Mouse (Mus musculus): Measurements from ENCODE around the gene Nav2.

The Nav2 gene

DNA sequence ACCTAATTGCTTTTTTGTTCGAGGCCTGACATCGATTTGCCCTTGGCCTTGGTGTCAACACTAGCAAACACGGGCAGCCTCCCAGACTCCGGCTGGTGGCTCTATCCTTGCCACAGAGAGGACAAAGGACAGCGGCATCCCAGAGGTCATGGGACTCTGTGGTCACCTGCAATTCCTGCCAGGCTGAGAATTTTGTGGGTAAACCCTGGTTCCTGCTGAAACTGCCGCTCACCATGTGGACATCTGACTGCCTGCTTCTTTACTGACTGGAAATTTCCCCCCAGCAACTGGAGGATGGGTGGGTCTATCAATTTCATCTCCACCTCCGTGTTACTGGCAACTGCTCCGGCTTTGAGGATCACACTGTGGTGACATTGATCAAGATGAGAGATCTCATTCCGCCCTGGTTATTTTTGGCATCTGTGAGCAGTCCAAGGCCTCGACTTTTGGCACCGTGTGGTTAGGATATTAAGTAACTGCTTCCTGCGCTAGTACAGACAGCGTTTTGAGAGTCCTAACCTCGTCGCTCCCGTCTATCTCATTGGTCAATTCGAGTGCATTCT lies 489.0 kb downstream of the Nav2 start:
- no peak for DNase-seq (ENCODE audit: low read depth, low spot score)

DNA sequence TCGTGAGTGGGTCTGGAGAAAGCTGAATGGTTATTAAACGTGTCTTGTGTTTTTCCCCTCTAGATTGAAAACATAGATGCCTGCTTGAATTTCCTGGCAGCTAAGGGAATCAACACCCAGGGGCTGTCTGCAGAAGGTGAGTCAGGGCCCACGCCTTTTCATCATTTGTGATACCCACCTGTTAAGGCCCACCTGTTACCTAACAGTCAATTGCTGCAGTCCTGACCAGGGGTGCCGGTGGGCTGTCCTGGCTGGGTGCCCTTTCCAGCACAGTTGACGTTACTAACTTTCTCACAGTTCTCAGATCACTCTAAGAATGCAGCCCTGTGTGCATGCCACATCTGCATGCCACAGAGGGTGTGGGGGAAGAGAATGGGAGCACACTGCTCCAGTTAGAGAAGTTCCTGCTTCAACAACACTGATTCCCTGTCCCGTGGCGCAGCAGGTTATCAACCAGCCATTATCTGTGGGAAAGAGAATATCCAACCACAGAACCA lies 489.6 kb downstream of the Nav2 start:
- DNase-seq (ENCODE audit: low read depth, low spot score) = no peak

DNA sequence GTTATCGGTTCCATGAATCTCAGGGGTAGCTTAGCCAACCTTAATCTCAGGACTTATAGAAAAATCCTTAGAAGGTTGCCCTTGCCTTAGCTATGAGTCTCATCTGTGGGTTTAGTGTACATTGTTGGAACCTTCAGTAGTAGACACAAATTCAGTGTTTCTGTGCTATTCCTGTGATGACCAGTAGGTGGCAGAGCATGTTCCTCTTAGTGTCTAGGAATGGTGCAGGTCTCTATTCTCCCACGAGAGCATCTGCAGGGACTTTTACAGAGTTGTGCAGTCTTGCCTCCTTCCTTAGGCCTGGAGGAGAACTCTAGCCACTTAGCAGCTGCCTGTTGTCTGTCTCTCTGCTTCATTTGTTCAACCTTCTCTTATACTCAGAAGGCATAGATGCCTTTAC lies 490.8 kb downstream of the Nav2 start:
- DNase-seq (ENCODE audit: low read depth, low spot score) = peak; percentile 59

DNA sequence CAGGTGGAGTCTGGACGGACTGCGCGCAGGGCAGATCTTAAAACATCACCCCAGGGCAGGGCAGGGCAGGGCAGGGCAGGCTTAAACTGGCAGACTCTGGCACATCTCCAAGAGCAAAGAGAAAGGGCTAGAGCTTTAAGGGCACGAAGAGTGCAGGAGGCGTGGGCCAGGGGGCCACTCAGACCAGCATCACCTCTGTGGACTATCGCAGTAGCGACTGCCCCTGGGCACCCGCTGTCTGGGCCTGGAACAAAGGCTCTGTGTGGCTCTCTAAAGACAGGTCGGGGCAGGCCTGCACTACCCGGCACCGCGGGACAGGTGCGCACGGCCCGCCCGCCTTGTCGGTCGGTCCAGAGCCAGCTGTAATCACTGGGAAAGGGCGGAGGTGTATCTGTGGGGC lies 491.9 kb downstream of the Nav2 start:
- no peak for DNase-seq (ENCODE audit: low read depth, low spot score)

DNA sequence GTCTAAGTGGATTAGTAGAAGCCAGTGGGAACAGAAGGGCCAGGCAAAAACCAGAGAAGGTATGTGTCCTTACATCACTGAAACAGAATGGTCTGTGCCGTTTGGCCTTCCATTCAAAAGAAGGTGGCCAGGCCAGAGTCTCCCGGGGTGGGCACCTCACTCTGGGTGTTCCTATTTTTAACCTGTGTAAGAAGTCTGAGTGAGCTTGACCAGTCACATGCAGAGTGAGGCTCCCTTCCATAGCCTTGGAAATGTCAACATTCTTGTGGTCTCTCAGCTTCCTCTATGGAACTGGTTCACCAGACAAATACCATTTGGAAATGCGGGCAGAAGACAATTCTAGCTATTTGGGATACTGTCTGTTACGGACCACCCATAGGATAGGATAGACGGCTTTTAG lies 494.0 kb downstream of the Nav2 start:
- DNase-seq (ENCODE audit: low read depth, low spot score) = no peak

DNA sequence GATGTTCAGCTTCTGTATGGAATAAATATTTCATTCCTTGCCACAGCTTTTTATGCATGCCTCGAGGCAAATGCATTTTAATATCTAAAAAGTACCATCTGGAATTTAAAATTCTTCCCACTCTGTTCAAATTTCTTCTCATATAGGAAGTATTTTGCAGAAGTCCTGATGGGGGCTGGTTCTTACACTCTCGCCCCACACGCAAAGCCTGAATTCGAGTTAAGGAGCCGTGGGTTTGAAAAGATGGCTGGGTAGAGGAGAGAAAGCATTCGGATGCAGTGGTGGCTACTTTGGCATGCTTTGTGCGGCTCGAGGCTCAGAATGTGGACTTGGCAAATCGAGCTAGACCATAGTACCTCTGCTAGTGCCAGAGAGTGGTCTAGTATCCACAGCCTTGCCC lies 499.2 kb downstream of the Nav2 start:
- DNase-seq (ENCODE audit: low read depth, low spot score) = no peak

DNA sequence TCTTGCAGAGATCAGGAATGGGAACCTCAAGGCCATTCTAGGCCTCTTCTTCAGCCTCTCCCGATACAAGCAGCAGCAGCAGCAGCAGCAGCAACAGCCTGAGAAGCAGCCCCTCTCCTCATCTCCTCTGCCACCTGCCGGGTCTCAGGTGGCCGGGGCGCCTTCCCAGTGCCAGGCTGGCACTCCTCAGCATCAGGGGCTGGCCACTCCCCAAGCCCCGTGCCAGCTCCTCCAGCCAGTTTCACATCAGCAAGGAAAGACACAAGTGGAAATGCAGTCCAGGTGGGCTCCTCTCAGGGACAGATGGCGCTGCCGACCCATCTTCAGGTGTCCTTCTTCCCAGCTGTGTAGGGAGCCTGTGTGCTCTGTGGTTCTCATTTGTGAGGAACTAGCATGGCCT lies 500.1 kb downstream of the Nav2 start:
- no peak for DNase-seq (ENCODE audit: low read depth, low spot score)

DNA sequence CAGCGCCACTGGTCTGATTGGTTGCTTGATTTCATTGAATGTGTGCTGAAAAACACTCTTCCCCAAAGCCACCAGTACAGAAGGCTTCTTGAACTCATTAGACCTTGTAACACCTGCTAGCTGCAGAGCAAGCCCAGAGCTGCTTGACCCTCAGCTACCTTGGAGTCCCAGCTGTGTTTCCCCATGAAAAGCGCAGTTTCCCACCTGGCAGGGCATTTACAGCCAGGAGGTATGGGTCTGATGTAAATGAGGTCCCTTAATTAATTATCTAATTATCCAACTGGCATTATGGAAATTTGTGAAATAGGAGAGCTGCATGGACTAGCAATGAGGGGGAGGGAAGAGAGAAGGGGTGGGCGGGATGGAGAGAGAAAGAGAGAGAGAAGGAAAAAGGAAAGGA lies 500.7 kb downstream of the Nav2 start:
- DNase-seq (ENCODE audit: low read depth, low spot score) = no peak

DNA sequence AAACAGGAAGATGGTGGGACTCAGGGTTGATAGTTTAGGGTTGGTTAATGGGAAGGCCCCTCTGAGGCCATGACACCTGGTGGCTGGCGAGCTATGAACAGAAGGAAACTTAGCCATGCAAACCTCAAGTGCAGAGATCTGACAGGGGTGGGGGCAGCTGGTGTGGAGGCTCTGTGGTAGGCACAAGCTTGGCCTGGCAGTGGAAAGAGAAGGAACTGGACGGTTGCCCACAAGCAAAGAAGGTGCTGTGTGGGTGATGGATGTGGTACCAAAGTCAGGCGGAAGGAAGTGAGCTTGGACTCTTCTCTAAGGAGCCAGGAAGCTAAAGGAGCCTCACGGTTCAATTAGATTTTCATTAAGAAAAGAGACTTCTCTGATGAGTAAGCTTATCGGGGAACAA lies 501.7 kb downstream of the Nav2 start:
- no peak for DNase-seq (ENCODE audit: low read depth, low spot score)

DNA sequence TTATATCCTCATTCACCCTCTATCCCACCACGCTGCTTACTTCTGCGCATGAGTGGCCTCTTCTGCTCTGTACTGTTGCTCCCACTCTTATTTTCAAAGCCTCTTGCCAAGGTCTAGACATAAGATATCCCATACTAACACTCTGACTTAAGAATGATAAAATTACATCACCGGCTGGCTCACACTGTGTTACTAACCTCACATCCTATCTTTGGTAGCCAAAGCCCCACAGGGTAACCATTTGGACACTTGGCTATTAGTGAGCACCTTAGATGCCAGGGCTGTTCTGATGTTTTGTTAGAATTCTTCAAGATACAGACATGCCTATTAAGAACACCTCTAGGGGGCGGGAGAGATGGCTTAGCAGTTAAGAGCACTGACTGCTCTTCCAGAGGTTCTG lies 502.4 kb downstream of the Nav2 start:
- no peak for DNase-seq (ENCODE audit: low read depth, low spot score)

DNA sequence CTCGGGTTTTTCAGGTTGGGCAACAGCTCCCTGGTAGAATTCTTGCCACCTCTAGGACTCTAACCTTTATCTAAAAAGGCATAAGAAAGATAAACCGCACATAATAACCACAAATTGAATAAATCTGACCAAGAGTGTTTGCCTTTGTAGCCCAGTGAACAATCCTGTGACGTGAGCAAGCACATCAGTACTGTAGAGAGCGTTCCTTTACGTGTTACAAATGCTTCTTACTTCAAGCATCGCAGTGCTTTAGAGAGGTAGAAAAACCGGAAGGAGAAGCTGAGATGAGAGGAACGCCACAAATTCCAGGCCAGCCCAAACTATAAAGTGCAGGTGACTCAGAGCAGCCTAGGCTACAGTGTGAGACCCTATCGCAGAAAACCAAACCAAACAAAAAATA lies 503.3 kb downstream of the Nav2 start:
- no peak for DNase-seq (ENCODE audit: low read depth, low spot score)

DNA sequence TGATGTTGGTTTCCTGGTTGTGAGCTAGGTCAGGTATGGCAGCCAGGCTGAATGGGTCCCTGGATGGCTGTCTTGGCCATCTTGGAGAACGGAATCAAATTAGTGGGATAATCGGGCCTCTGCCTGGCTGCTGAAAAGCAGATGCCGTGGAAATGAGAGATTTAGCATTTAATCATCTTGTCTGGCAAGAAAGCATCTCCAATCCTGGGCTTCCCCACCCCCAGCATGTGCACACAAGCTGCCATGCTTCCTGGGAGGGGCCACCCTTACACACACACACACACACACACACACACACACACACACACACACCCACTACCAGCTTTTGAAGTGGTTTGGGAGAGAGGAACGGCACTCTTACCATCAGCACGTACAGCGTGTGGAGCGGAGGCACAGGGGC lies 506.6 kb downstream of the Nav2 start:
- no peak for DNase-seq (ENCODE audit: low read depth, low spot score)

DNA sequence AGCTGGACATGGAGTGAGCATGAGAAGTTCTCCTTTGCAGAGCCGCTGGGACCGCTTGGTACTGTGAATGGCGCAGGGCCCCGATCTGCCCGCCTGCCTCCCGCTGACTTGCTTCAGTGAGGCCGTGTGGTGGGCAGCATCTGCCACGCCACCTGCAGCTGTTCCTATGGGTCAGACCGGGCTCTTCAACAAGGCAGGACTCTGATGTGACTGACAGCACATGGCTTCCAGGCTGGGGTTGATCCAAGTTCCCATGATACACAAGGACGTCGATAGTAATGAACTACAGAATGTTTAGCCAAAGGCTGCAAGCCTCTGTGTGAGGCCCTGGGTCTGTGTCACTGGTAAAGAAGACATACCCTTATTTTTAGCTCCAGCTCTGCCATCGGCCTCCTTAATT lies 507.2 kb downstream of the Nav2 start:
- DNase-seq (ENCODE audit: low read depth, low spot score) = no peak

DNA sequence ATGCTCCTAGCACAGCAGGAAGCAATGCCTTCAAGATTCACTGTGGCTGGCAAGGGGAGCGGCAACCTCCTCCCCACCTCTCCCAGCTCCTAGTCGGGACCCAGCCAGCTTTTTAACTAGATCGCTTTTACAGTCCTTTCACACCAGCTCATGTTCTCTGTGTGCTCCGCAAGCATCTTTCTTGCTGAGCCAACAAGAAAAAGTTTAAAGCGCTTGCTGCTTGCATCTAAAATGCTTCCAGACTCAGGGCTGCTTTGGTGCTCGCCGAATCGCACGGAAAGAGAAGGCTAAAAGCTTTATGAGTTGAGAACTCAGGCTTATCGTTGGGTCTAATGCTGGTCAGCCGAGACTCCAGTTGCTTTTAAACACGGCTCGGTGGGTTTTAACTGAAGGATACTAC lies 510.3 kb downstream of the Nav2 start:
- DNase-seq (ENCODE audit: low read depth, low spot score) = no peak

DNA sequence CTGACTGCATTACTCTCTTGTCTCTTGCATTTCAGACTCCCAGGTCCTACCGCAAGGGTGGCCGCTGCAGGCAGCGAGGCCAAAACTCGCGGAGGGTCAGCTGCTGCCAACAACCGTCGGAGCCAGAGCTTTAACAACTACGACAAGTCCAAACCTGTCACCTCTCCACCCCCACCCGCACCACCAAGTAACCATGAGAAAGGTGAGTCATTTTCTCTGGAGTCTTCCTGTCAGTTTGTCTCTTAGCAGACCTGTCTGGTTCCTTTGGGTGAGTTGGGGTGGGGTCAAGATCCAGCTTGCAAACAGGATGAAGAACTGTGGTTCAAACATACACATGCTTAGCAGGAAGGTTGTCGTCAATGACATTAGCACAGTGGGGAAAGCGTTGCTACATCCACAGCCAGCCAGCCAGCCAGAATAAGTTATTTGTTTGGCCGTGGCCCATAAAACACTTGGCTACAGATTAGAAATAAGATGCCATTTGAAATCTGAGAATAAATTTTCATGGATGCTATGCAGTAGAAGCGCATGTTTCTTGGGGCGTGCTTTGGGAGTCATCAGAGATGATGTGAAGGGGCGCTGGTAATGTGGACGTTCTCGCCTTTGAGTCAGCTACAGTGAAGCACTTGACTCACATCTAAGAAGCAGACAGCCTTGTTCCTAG lies 511.8 kb downstream of the Nav2 start:
- DNase-seq (ENCODE audit: low read depth, low spot score) = no peak

DNA sequence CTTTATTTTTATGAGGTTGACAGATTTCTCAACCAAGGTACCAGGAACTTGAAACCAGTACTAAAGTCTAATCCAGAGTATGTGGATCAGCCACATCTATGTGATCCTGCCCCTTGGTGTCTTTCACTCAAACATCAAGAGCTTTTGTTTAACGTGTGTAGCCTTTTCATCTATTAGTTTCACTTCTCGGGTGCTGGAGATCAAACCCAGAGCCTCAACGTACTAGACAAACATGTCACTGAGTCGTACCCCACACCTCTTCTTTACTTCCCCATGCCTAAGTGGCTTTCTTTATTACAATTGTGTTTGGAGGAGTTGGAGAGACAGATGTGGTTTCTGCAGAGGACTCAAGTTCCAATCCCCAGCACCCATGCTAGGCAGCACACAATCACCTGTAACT lies 512.7 kb downstream of the Nav2 start:
- peak; percentile 25 for DNase-seq (ENCODE audit: low read depth, low spot score)

DNA sequence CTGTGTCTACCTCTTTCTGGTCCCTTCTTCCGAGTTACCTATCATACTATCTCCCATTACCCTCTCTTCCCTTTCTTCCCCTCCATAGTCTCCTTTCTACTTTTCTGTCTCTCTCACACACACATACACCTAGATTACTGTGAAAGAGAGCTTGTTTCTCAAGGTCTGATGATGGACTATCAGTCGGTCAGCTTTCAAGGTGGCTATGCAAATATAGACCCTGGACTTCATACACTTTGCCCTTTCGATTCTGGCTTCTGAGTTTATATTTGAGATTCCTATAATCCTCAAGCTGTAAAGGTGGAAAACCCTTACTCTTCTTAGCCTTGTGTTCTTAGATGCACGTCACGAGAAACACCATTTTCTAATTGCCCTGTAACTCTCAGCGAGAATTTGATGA lies 515.4 kb downstream of the Nav2 start:
- DNase-seq (ENCODE audit: low read depth, low spot score) = no peak

DNA sequence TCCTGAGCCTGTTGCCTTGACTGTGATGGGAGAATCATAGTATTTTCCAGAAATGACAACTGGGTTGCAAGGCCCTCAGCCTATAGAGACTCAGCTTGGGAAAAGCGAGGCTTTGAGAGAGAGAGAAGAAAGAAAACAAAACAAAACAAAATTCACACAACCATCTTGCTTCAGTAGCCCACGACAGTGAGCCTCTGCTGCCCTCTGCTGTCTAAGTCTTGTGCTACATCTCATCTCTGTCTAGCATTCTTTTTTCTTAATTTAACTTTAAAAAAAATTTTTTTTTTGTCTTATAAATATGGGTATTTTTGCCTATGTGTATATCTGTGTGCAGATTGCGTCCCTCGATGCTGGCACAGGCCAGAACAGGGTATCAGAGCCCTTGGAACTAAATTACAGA lies 517.5 kb downstream of the Nav2 start:
- peak; percentile 46 for DNase-seq (ENCODE audit: low read depth, low spot score)

DNA sequence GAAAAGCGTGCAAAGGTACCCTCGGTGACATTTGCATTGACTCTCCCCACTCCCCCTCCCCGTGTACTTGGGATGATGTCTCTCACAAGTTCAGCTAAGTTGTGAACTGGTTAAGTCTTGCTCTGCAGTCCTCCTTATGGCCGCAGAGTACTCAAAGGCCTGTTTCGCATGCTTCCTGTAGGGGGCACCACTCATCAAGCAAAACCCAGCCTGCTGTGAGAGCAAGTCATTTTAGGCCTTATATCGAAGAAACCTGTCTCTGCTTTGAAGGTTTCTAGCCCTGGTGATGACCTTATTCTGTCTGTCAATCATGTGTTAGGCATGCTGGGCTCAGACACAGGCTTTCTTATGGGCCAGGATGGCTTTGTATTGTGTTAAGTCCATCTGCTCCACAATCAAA lies 519.3 kb downstream of the Nav2 start:
- DNase-seq (ENCODE audit: low read depth, low spot score) = peak; percentile 56

DNA sequence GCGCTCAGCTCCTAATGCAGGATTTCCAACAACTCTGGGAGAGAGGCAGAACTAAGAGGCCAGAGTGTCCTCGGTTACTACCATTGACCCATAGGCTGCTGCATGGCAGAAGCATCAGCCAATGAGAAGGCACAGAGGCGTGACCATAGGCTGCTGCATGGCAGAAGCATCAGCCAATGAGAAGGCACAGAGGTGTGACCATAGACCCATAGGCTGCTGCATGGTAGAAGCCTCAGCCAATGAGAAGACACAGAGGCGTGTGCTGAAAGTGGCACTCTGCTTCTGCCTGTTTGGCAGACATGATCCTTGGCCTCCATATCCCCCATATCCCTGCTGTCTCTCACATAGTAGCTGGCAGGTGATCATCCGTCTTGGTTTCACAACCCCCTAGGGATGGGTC lies 520.4 kb downstream of the Nav2 start:
- peak; percentile 31 for DNase-seq (ENCODE audit: low read depth, low spot score)

DNA sequence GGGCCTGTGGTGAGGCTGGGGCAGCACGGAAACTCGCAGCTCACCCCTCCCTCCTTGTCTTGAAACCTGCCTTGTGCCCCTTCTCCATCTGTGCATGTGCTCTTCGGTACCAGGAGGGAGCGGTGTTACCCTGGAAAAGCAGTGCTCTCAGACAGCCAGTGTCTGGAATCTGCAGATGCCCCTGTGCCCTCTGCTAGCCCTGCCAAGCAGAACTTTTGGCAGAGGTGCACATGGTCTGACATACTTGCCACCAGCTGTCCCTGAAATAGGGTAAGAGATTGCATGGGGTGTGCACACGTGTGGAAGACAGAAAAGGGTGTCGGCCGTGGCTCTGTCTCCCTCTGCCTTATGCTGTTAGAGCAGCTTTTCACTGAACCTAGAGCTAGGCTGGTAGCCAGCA lies 522.3 kb downstream of the Nav2 start:
- no peak for DNase-seq (ENCODE audit: low read depth, low spot score)

DNA sequence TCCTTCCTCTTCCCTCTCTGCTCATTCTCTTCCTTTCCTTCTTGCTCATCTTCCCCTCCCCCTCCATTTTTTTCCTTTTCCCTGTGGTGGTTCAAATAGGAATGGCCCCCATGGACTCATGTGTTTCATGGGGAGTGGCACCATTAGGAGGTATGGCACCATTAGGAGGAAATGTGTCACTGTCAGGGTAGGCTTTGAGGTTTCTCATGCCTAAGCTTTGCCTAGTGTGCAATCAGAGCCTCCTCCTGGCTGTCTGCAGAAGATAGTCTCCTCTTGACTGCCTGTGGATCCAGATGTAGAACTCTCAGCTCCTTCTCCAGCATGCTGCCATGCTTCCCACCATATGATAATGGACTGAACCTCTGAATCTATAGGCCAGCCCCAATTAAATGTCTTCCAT lies 525.4 kb downstream of the Nav2 start:
- DNase-seq (ENCODE audit: low read depth, low spot score) = no peak

DNA sequence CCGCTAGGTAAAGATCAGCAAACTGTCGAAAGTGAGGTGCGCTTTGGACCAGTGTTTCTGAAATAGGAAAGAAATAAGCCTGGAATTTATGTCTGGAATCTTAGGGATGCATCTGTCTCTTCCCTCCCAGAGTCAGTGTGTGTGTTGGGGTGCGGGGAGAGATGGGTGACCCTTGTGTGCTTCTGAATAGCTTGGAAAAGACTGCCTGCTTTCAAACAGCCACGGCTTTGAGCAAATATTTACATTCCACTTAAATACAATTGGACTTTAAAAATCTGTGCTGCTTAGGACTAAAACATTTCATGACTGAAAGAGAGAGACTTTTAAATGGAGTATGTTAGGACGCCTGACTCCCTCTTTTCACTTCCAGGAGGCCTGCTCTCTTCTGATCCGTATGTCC lies 528.0 kb downstream of the Nav2 start:
- DNase-seq (ENCODE audit: low read depth, low spot score) = no peak

DNA sequence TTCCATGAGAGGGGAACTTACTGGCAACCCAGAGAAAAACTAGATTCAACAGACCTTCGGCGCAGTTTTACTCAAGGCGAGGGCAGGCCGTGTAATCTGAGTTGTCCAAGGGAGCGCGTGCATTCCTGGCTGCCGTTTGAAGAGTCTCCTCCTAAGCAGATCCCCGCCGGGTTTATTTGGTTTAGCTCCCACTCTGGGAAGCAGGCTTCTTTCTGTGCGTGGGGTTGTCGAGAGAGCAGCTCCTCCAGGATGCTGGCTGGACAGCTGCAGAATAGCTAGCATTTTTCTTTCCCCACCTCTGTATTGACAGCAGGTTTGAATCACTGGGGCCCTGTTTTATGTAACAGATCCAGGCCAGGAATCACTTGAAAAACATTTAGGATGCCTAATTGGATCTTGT lies 529.4 kb downstream of the Nav2 start:
- no peak for DNase-seq (ENCODE audit: low read depth, low spot score)
